ENCODE assay signal across 12 mouse cellular contexts in genomic region chr12:33968041-33968897, GRCm38 (mm10). TPM values are rescaled to one million over a fixed set of nuclear protein-coding genes. Genes with fewer than 3 reads are reported as not detected.
DNase-seq lines count a peak whose midpoint lies in the region; ATAC-seq and TF ChIP-seq lines count a peak whose summit lies in the region.
"Had no signal": no experiment of that assay in that cellular context is flagged by ENCODE, and none has a peak within 500 bp of the region (broad histone marks: within the 10 kb centered on the region; RNA-seq: fewer than 3 reads in every experiment).

No protein-coding gene starts in this region.

- peak overlapping the region; percentile 74 for H3K4me2 ChIP-seq in heart, embryonic 12.5 days
- H3K4me2 ChIP-seq in hindbrain, embryonic 13.5 days, result peak overlapping the region; percentile 33; the same call in 1 of the 2 replicates
- H3K4me2 ChIP-seq in midbrain, embryonic 15.5 days, result peak overlapping the region; percentile 37

- ATAC-seq in heart, embryonic 12.5 days (ENCODE audit: insufficient number of reproducible peaks, low FRiP score), result no peak
- ATAC-seq in hindbrain, embryonic 13.5 days (ENCODE audit: low FRiP score), result no peak
- ATAC-seq in midbrain, embryonic 15.5 days (replicated peaks), result no peak; the same call in 1 of the 2 replicates
- no peak for ATAC-seq in erythroblast, adult 5-6 weeks (replicated peaks; ENCODE audit: low FRiP score, poor library complexity, severe bottlenecking)

- no peaks in the 10 kb centered on the region for H3K9me3 ChIP-seq in heart, embryonic 12.5 days (replicated peaks)
- no peaks in the 10 kb centered on the region for H3K9me3 ChIP-seq in hindbrain, embryonic 13.5 days
- no peaks in the 10 kb centered on the region for H3K9me3 ChIP-seq in midbrain, embryonic 15.5 days
- H3K9me3 ChIP-seq: lung, embryonic 15.5 days had no signal

- intact Hi-C loops in heart, adult 2 months (cut with DNase I), result no loop called here

- H3K27me3 ChIP-seq in heart, embryonic 12.5 days (replicated peaks), result peaks cover 69% of the 10 kb centered on the region
- H3K27me3 ChIP-seq in heart, adult 2 months (ENCODE audit: control insufficient read depth, insufficient read depth, low read length), result peaks cover 9% of the 10 kb centered on the region
- peaks cover 95% of the 10 kb centered on the region for H3K27me3 ChIP-seq in hindbrain, embryonic 13.5 days
- H3K27me3 ChIP-seq in midbrain, embryonic 15.5 days (replicated peaks), result peaks cover 59% of the 10 kb centered on the region

- no peaks in the 10 kb centered on the region for H3K36me3 ChIP-seq in heart, embryonic 12.5 days
- H3K36me3 ChIP-seq in heart, adult 2 months (ENCODE audit: control insufficient read depth, insufficient read depth, low read length), result no peaks in the 10 kb centered on the region
- H3K36me3 ChIP-seq in hindbrain, embryonic 13.5 days, result no peaks in the 10 kb centered on the region
- no peaks in the 10 kb centered on the region for H3K36me3 ChIP-seq in midbrain, embryonic 15.5 days (replicated peaks)
- H3K36me3 ChIP-seq: lung, embryonic 15.5 days had no signal

- no peaks in the 10 kb centered on the region for H3K79me2 ChIP-seq in heart, adult 2 months (replicated peaks; ENCODE audit: control insufficient read depth, insufficient read depth, low read length)

- DNase-seq in heart, adult 2 months, result no peak
- DNase-seq in brain, embryonic 14.5 days (ENCODE audit: low read depth), result peak; percentile 41
- no peak for DNase-seq in cerebellum, adult 11 months
- no peak for DNase-seq in frontal cortex, postnatal 36 days (ENCODE audit: low spot score in 2 of 2)
- DNase-seq: right cerebral cortex, adult 18-20 months had no signal

- TF ChIP-seq POLR2A in heart, adult 2 months (IDR thresholded peaks at IDR 0.05; ENCODE audit: insufficient read depth, low read depth, low read length), result no peak
- TF ChIP-seq POLR2A in brain, embryonic 14.5 days (IDR thresholded peaks at IDR 0.05; ENCODE audit: borderline replicate concordance, extremely low read depth, insufficient read depth, insufficient read length, poor library complexity, severe bottlenecking), result no peak

- peak overlapping the region; percentile 47; the same call in 1 of the 2 replicates for H3K9ac ChIP-seq in heart, embryonic 12.5 days
- H3K9ac ChIP-seq in heart, adult 2 months (ENCODE audit: low read depth, low read length), result no peak overlapping the region
- no peak overlapping the region for H3K9ac ChIP-seq in hindbrain, embryonic 13.5 days
- H3K9ac ChIP-seq in midbrain, embryonic 15.5 days, result no peak overlapping the region
- H3K9ac ChIP-seq: lung, embryonic 15.5 days had no signal

- H3K27ac ChIP-seq in heart, embryonic 12.5 days (ENCODE audit: poor library complexity, severe bottlenecking), result no peak overlapping the region
- H3K27ac ChIP-seq in heart, adult 2 months, result no peak overlapping the region
- no peak overlapping the region for H3K27ac ChIP-seq in hindbrain, embryonic 13.5 days
- H3K27ac ChIP-seq in midbrain, embryonic 15.5 days, result no peak overlapping the region
- H3K27ac ChIP-seq: lung, embryonic 15.5 days had no signal

- TF ChIP-seq EP300 in heart, adult 2 months (IDR thresholded peaks at IDR 0.05; ENCODE audit: insufficient read depth, low read depth, low read length), result no peak

- no peak for TF ChIP-seq CTCF in heart, adult 2 months (IDR thresholded peaks at IDR 0.05)
- TF ChIP-seq CTCF in brain, embryonic 14.5 days (IDR thresholded peaks at IDR 0.05; ENCODE audit: borderline replicate concordance, extremely low read depth, insufficient read depth, insufficient read length), result no peak

- peaks cover 26% of the 10 kb centered on the region for H3K4me1 ChIP-seq in heart, embryonic 12.5 days (replicated peaks)
- H3K4me1 ChIP-seq in heart, adult 2 months (ENCODE audit: control insufficient read depth, insufficient read depth, low read length), result no peaks in the 10 kb centered on the region
- peaks cover 19% of the 10 kb centered on the region for H3K4me1 ChIP-seq in hindbrain, embryonic 13.5 days (replicated peaks)
- H3K4me1 ChIP-seq in midbrain, embryonic 15.5 days, result peaks cover 23% of the 10 kb centered on the region

- 2% methylated on average over 37 of the region's 37 CpGs for WGBS in heart, embryonic 12.5 days
- 16% methylated on average over 37 of the region's 37 CpGs for WGBS in heart, adult 2 months
- WGBS in hindbrain, embryonic 13.5 days, result 1% methylated on average over 37 of the region's 37 CpGs
- 1% methylated on average over 37 of the region's 37 CpGs for WGBS in midbrain, embryonic 15.5 days

- peak overlapping the region; percentile 42 for H3K4me3 ChIP-seq in heart, embryonic 12.5 days
- H3K4me3 ChIP-seq in heart, adult 2 months, result no peak overlapping the region
- no peak overlapping the region for H3K4me3 ChIP-seq in hindbrain, embryonic 13.5 days
- H3K4me3 ChIP-seq in midbrain, embryonic 15.5 days, result no peak overlapping the region
- H3K4me3 ChIP-seq: erythroblast, embryonic 14.5 days had no signal

RNA-seq across cellular contexts. Expression of gene Twist1, which starts 10.8 kb away (rescaled TPM):
- 16.1 and 16.6 TPM in 2 replicates for polyA plus RNA-seq in heart, embryonic 12.5 days (2016; fragmentation: Nextera tagmentation; extraction: Ambion mirVana)
- total RNA-seq in heart, adult 2 months (2021), result 1 to 10 TPM; 1.5 to 2.3 TPM
- 2.5 and 2.7 TPM in 2 replicates for polyA plus RNA-seq in heart, adult 2 months (2012; rRNA removed)
- 14.0 and 15.1 TPM in 2 replicates for polyA plus RNA-seq in brain, embryonic 14.5 days (2012; rRNA removed)
- 2.4 and 2.8 TPM in 2 replicates for polyA plus RNA-seq in hindbrain, embryonic 13.5 days (2015; fragmentation: Nextera tagmentation; extraction: Ambion mirVana)
- 1.2 and 1.5 TPM in 2 replicates for polyA plus RNA-seq in midbrain, embryonic 15.5 days (2015; fragmentation: Nextera tagmentation; extraction: Ambion mirVana)
- not detected in 2 replicates for total RNA-seq in erythroblast, adult 5-6 weeks (2015; ENCODE audit: low replicate concordance)
- not detected in 2 replicates for total RNA-seq in erythroblast, adult 5-6 weeks (2017; ENCODE audit: low replicate concordance)
- polyA plus RNA-seq: erythroblast, embryonic 14.5 days had no signal

RNA-seq across cellular contexts. Expression of gene Ferd3l, which starts 40.0 kb away (rescaled TPM):
- polyA plus RNA-seq in heart, embryonic 12.5 days (2016; fragmentation: Nextera tagmentation; extraction: Ambion mirVana), result not detected in 2 replicates
- not detected for total RNA-seq in heart, adult 2 months (2021)
- not detected in 2 replicates for polyA plus RNA-seq in heart, adult 2 months (2012; rRNA removed)
- polyA plus RNA-seq in brain, embryonic 14.5 days (2012; rRNA removed), result 0.86 and 0.96 TPM in 2 replicates
- polyA plus RNA-seq in hindbrain, embryonic 13.5 days (2015; fragmentation: Nextera tagmentation; extraction: Ambion mirVana), result 1.1 and 2.2 TPM in 2 replicates
- 0.71 and 0.86 TPM in 2 replicates for polyA plus RNA-seq in midbrain, embryonic 15.5 days (2015; fragmentation: Nextera tagmentation; extraction: Ambion mirVana)
- not detected in 2 replicates for total RNA-seq in erythroblast, adult 5-6 weeks (2015; ENCODE audit: low replicate concordance)
- not detected in 2 replicates for total RNA-seq in erythroblast, adult 5-6 weeks (2017; ENCODE audit: low replicate concordance)
- total RNA-seq: adrenal gland, postnatal 25 days had no signal
- polyA plus RNA-seq: erythroblast, embryonic 14.5 days; lung, embryonic 15.5 days had no signal
